Mouse (Mus musculus) ES-Bruce4 (cell line): ENCODE results near the gene Cavin4. TPM values are rescaled to one million over a fixed set of nuclear protein-coding genes. Genes with fewer than 3 reads are reported as not detected.

Source experiments
- H3K27ac ChIP-seq: 2 replicates; pipeline ENCODE4 v1.5.1; 2012; ENCODE audit warnings: low read length, inconsistent platforms; ENCODE audit not compliant: insufficient read depth
- H3K27me3 ChIP-seq: 2 replicates; pipeline ENCODE4 v1.6.1; 2012; ENCODE audit warnings: mild to moderate bottlenecking, low read length, inconsistent platforms; ENCODE audit not compliant: control insufficient read depth, poor library complexity, insufficient read depth, severe bottlenecking
- H3K36me3 ChIP-seq: 2 replicates; pipeline ENCODE4 v1.6.1; 2012; ENCODE audit warnings: inconsistent platforms, mild to moderate bottlenecking, low read length, moderate library complexity; ENCODE audit not compliant: control insufficient read depth, poor library complexity, insufficient read depth, severe bottlenecking
- H3K4me1 ChIP-seq: one replicate; pipeline ENCODE4 v1.8.1; 2011; ENCODE audit warnings: low read length; ENCODE audit not compliant: control insufficient read depth, insufficient read depth
- H3K4me3 ChIP-seq: 2 replicates; pipeline ENCODE4 v1.5.1; 2011; ENCODE audit warnings: low read depth, mild to moderate bottlenecking, low read length
- H3K9ac ChIP-seq: 2 replicates; pipeline ENCODE4 v1.6.1; 2012; ENCODE audit warnings: low read depth, mild to moderate bottlenecking, inconsistent platforms; ENCODE audit not compliant: poor library complexity, severe bottlenecking
- H3K9me3 ChIP-seq: replicated peaks from 2 replicates; pipeline ENCODE4 v1.6.1; 2012; ENCODE audit warnings: mild to moderate bottlenecking, low read length, inconsistent platforms; ENCODE audit not compliant: control insufficient read depth, poor library complexity, insufficient read depth, severe bottlenecking
- CTCF ChIP-seq: IDR thresholded peaks from one replicate; pipeline ENCODE4 v1.8.1; 2011; ENCODE audit warnings: low read depth, low read length
- EP300 ChIP-seq: IDR thresholded peaks from 2 replicates; pipeline ENCODE4 v1.6.1; 2011; ENCODE audit warnings: low read depth, low read length; ENCODE audit not compliant: insufficient read depth
- POLR2A ChIP-seq: IDR thresholded peaks from one replicate; pipeline ENCODE4 v1.8.1; 2011; ENCODE audit warnings: low read length; ENCODE audit not compliant: insufficient read depth
- polyA plus RNA-seq: library from polyadenylated mRNA; stranded (reverse); fragments of >200 nt; gene quantifications from 2 replicates; pipeline ENCODE4 v1.2.4, GENCODE M21; 2011; ENCODE audit warnings: low read depth; ENCODE audit not compliant: missing spikeins, insufficient read depth, insufficient read length

Gene Cavin4
- polyA plus RNA-seq, 1 experiment: 4.7 TPM

- H3K27ac ChIP-seq: no peak overlapping the region
- H3K4me3 ChIP-seq: no peak overlapping the region
- H3K9ac ChIP-seq: no peak overlapping the region
- H3K27me3 ChIP-seq: no peaks in the 10 kb centered on the region
- no peaks in the 10 kb centered on the region for H3K9me3 ChIP-seq
- TF ChIP-seq EP300 (no peak), POLR2A (no peak), CTCF (no peak)
- H3K4me1 ChIP-seq: peaks cover 1% of the 10 kb centered on the region
- peaks cover 48% of the 10 kb centered on the region for H3K36me3 ChIP-seq
Measured at GRCm38 (mm10) chr4:48656530-48656929, 6.8 kb upstream of the Cavin4 start.

- Histone ChIP-seq H3K9me3 (no peaks in the 10 kb centered on the region), H3K9ac (no peak overlapping the region), H3K27me3 (no peaks in the 10 kb centered on the region), H3K36me3 (peaks cover 48% of the 10 kb centered on the region), H3K27ac (no peak overlapping the region), H3K4me3 (no peak overlapping the region), H3K4me1 (no peaks in the 10 kb centered on the region)
- TF ChIP-seq CTCF (no peak), POLR2A (no peak), EP300 (no peak)
Measured at GRCm38 (mm10) chr4:48660144-48660543, 3.2 kb upstream of the Cavin4 start.

GRCm38 (mm10) chr4:48660619-48661575, 2.4 kb upstream of the Cavin4 start:
- Histone ChIP-seq H3K27ac (no peak overlapping the region), H3K9ac (no peak overlapping the region), H3K36me3 (peaks cover 46% of the 10 kb centered on the region), H3K9me3 (no peaks in the 10 kb centered on the region), H3K27me3 (no peaks in the 10 kb centered on the region), H3K4me3 (no peak overlapping the region), H3K4me1 (no peaks in the 10 kb centered on the region)
- TF ChIP-seq EP300 (no peak), CTCF (no peak), POLR2A (no peak)

GRCm38 (mm10) chr4:48664021-48664420, 707 bp downstream of the Cavin4 start:
- no peak overlapping the region for H3K4me3 ChIP-seq
- H3K27me3 ChIP-seq: no peaks in the 10 kb centered on the region
- no peaks in the 10 kb centered on the region for H3K4me1 ChIP-seq
- no peak overlapping the region for H3K9ac ChIP-seq
- TF ChIP-seq CTCF: no peak
- no peak for TF ChIP-seq POLR2A
- TF ChIP-seq EP300: no peak
- peaks cover 28% of the 10 kb centered on the region for H3K36me3 ChIP-seq
- no peak overlapping the region for H3K27ac ChIP-seq
- H3K9me3 ChIP-seq: no peaks in the 10 kb centered on the region

- Histone ChIP-seq H3K4me1 (no peaks in the 10 kb centered on the region), H3K9me3 (no peaks in the 10 kb centered on the region), H3K9ac (no peak overlapping the region), H3K27ac (no peak overlapping the region), H3K27me3 (no peaks in the 10 kb centered on the region), H3K36me3 (peaks cover 20% of the 10 kb centered on the region), H3K4me3 (no peak overlapping the region)
- TF ChIP-seq CTCF: no peak
- TF ChIP-seq POLR2A: no peak
- no peak for TF ChIP-seq EP300
Measured at GRCm38 (mm10) chr4:48667279-48667678, 4.0 kb downstream of the Cavin4 start.

- H3K9ac ChIP-seq: no peak overlapping the region
- TF ChIP-seq EP300: no peak
- no peaks in the 10 kb centered on the region for H3K4me1 ChIP-seq
- H3K36me3 ChIP-seq: peaks cover 11% of the 10 kb centered on the region
- no peaks in the 10 kb centered on the region for H3K27me3 ChIP-seq
- H3K27ac ChIP-seq: no peak overlapping the region
- no peak overlapping the region for H3K4me3 ChIP-seq
- H3K9me3 ChIP-seq: no peaks in the 10 kb centered on the region
Measured at GRCm38 (mm10) chr4:48672915-48673314, 9.6 kb downstream of the Cavin4 start.
